Mouse (Mus musculus) thymus, adult 2 months (tissue): ENCODE results near the gene Limk1.

Source experiments
- CTCF ChIP-seq: fragments of 200-500 bp; IDR thresholded peaks from 2 replicates; pipeline ENCODE4 v1.5.1; 2012; ENCODE audit warnings: mild to moderate bottlenecking, control low read depth, low read length, moderate library complexity, borderline replicate concordance; ENCODE audit not compliant: control insufficient read depth, poor library complexity, insufficient read depth; ENCODE audit errors: extremely low read depth
- POLR2A ChIP-seq: fragments of 200-500 bp; IDR thresholded peaks from 2 replicates; pipeline ENCODE4 v1.6.1; 2012; ENCODE audit warnings: mild to moderate bottlenecking, low read length, control low read depth, moderate library complexity; ENCODE audit not compliant: control insufficient read depth, poor library complexity, insufficient read depth; ENCODE audit errors: extremely low read depth

DNA sequence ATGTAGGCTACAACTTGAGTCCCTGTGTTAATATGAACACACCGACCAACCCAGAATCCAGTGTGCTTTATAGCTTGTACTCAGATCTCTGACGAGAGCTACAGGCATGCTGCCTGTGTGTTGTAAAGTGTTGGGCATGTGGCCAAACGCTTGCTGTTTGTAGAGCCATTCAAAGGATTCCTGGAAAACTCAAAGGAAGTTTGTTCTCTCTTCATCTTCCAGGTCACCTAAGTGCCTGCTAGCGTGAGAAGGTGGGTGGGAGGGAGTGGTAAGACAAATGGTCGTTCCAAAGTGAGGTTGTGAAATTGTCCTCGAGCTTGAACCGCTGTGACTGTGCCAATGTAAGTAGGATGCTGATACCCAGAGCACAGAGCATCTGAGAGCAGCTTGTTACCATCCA, 36.4 kb downstream of the Limk1 start:
- TF ChIP-seq CTCF: no peak
- no peak for TF ChIP-seq POLR2A
